Mouse (Mus musculus) spleen, adult 2 months (tissue): Measurements from ENCODE around the gene Adam23.

Source experiments
- CTCF ChIP-seq: fragments of 200-500 bp; IDR thresholded peaks from 2 replicates; pipeline ENCODE4 v1.5.1; 2011; ENCODE audit warnings: mild to moderate bottlenecking, inconsistent platforms; ENCODE audit not compliant: insufficient read depth, insufficient read length, insufficient replicate concordance; ENCODE audit errors: extremely low read depth
- POLR2A ChIP-seq: fragments of 200-500 bp; IDR thresholded peaks from 2 replicates; pipeline ENCODE4 v1.6.1; 2011; ENCODE audit warnings: low read depth, low read length, inconsistent platforms

- TF ChIP-seq CTCF (no peak), POLR2A (no peak)
Measured at GRCm38 (mm10) chr1:63434052-63434451, 11.6 kb upstream of the Adam23 start.
